Comparison of ENCODE assay signal across 25 mouse cellular contexts in the genomic region with DNA sequence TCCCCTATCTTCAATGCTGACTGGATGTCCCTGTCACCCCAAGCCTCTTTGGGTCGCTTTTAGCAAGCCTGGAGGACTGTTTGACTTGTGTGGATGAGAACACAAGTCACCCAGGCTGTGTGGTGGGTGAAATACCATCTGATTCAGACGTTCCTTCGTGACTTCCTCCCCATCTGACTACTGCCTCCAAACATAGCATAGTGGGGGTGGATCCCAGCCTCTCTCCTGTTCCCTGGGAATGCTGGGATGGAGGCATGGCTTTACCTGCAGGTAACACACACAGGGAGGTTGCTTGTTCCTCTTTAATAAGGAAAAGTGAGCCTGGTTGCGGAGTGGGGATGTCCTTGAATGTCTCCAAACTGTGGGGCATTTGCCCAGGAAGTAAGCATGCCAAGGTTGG.
DNase-seq lines count a peak whose midpoint lies in the region; ATAC-seq and TF ChIP-seq lines count a peak whose summit lies in the region.
"Had no signal": no experiment of that assay in that cellular context is flagged by ENCODE, and none has a peak within 500 bp of the region (broad histone marks: within the 10 kb centered on the region; RNA-seq: fewer than 3 reads in every experiment).

No protein-coding gene starts in this region.

- no peak overlapping the region for H3K4me2 ChIP-seq in stomach, postnatal 0 days (replicated peaks; ENCODE audit: low read depth)
- H3K4me2 ChIP-seq: heart, embryonic 13.5 days; hindbrain, embryonic 13.5 days had no signal

- no peaks in the 10 kb centered on the region for H3K4me1 ChIP-seq in stomach, postnatal 0 days (replicated peaks; ENCODE audit: control insufficient read depth, insufficient read depth)
- H3K4me1 ChIP-seq: forebrain, embryonic 10.5 days; limb, embryonic 10.5 days had no signal

- no peak overlapping the region for H3K4me3 ChIP-seq in gastrocnemius, adult 2 months
- H3K4me3 ChIP-seq in stomach, postnatal 0 days (ENCODE audit: low read depth, low read length) = no peak overlapping the region
- H3K4me3 ChIP-seq: forebrain, embryonic 10.5 days; heart, embryonic 13.5 days; hindbrain, embryonic 13.5 days; limb, embryonic 10.5 days; myocyte had no signal

- peak overlapping the region; percentile 90 for H3K27ac ChIP-seq in gastrocnemius, adult 2 months
- no peak overlapping the region for H3K27ac ChIP-seq in stomach, postnatal 0 days (replicated peaks)
- H3K27ac ChIP-seq: forebrain, embryonic 10.5 days; heart, embryonic 13.5 days; hindbrain, embryonic 13.5 days; limb, embryonic 10.5 days; macrophage had no signal

- WGBS in stomach, postnatal 0 days = 77% methylated on average over 4 of the region's 4 CpGs

- intact Hi-C loops in gastrocnemius, adult 2 months (cut with DNase I) = no loop called here
- intact Hi-C loops in left cerebral cortex, postnatal 10 days (cut with DNase I) = loop anchor here (10.0 kb wide), 1 partner anchor 266 kb away; no protein-coding TSS in a partner anchor

- no peaks in the 10 kb centered on the region for H3K27me3 ChIP-seq in stomach, postnatal 0 days (ENCODE audit: control insufficient read depth, insufficient read depth, low read length)
- H3K27me3 ChIP-seq: heart, embryonic 13.5 days; hindbrain, embryonic 13.5 days had no signal

- no peak for TF ChIP-seq CTCF in gastrocnemius, adult 2 months (IDR thresholded peaks at IDR 0.05)
- TF ChIP-seq CTCF in stomach, postnatal 0 days (IDR thresholded peaks at IDR 0.05; ENCODE audit: low read depth) = no peak

- no peaks in the 10 kb centered on the region for H3K9me3 ChIP-seq in stomach, postnatal 0 days (ENCODE audit: control insufficient read depth, low read length)
- H3K9me3 ChIP-seq: forebrain, embryonic 10.5 days; heart, embryonic 13.5 days; hindbrain, embryonic 13.5 days; limb, embryonic 10.5 days had no signal

- DNase-seq in gastrocnemius, adult 2 months = no peak
- no peak for DNase-seq in gastrocnemius, postnatal 10 days
- peak; percentile 11 for DNase-seq in left cerebral cortex, adult 11 months (ENCODE audit: low spot score)
- no peak for DNase-seq in left cerebral cortex, postnatal 10 days (ENCODE audit: extremely low spot score in 1 of 2, low spot score in 2 of 2)
- peak; percentile 92 for DNase-seq in brain, adult 2 months (ENCODE audit: low read depth, low spot score)
- DNase-seq in layer of hippocampus, postnatal 14 days (ENCODE audit: low spot score in 2 of 2) = peak; percentile 30 to 41
- no peak for DNase-seq in cerebellum, adult 11 months
- no peak for DNase-seq in stomach, postnatal 0 days (ENCODE audit: low spot score)
- DNase-seq: adrenal gland, postnatal 36 days; cerebellum, adult 11-12 months; cerebellum, postnatal 14 days; gastrocnemius, postnatal 14 days; heart, adult 18-20 months; kidney, adult 18-20 months; kidney, postnatal 4 days; liver, postnatal 0 days had no signal

- no peak overlapping the region for H3K9ac ChIP-seq in stomach, postnatal 0 days (ENCODE audit: low read length)
- H3K9ac ChIP-seq: heart, embryonic 13.5 days; hindbrain, embryonic 13.5 days; liver, postnatal 0 days had no signal

- no peaks in the 10 kb centered on the region for H3K36me3 ChIP-seq in stomach, postnatal 0 days (ENCODE audit: control insufficient read depth, insufficient read depth, low read length)
- H3K36me3 ChIP-seq: forebrain, embryonic 10.5 days; heart, embryonic 13.5 days; hindbrain, embryonic 13.5 days; limb, embryonic 10.5 days had no signal

- ATAC-seq in stomach, postnatal 0 days (ENCODE audit: low FRiP score, low TSS enrichment) = no peak
- ATAC-seq: forebrain, embryonic 16.5 days; liver, postnatal 0 days; lung, postnatal 0 days; midbrain, embryonic 16.5 days had no signal

- TF ChIP-seq EP300 in stomach, postnatal 0 days (optimal IDR thresholded peaks at IDR 0.05) = no peak

Comparison
In these comparisons a context has a peak if more than half of its experiments do, and no peak if none do; other contexts are left out.
1. DNase-seq: peak in left cerebral cortex, adult 11 months (single experiment), brain, adult 2 months (single experiment) and layer of hippocampus, postnatal 14 days (2 of 2); none in gastrocnemius, adult 2 months (single experiment), gastrocnemius, postnatal 10 days (single experiment), left cerebral cortex, postnatal 10 days (0 of 2), cerebellum, adult 11 months (single experiment) and stomach, postnatal 0 days (single experiment).